In the genomic region with DNA sequence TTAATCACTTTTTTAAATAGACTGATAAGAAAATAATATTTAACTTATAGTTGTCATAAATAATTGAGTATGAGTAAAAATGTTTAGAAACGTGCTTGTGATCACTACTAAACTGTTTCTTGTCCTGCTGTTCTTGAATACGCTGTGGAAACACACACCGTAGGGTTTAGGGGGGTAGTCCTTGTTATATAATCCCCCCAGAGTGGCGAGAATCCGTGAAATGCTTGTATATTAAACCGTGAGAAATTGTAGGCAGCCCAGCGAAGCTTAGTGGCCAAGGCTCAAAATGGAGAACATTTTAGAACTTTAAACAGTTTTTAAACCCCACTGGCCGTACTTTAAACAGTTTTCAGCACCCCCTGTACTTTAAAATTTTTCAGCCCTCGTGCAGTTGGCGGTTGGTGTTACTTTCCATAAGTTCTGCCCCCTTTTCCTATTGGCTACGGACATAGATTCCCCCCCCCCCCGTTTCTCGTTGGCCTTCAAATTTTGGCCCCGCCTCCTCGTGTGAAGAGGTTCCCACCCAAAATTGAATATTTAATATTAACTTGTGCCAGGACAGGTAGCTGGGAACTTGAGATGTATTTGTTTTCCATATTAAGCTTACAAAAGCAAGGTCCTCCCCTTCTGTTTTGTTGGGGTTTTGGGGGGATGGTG, we compare ENCODE assay signal across 8 mouse cellular contexts. TPM values are rescaled to one million over a fixed set of nuclear protein-coding genes. Genes with fewer than 3 reads are reported as not detected.
DNase-seq lines count a peak whose midpoint lies in the region; ATAC-seq and TF ChIP-seq lines count a peak whose summit lies in the region.

No protein-coding gene starts in this region.

- no peak overlapping the region; the same call in 1 of the 2 replicates for H3K9ac ChIP-seq in hindbrain, embryonic 13.5 days
- H3K9ac ChIP-seq in midbrain, embryonic 16.5 days (ENCODE audit: low read depth, low read length): no peak overlapping the region

- TF ChIP-seq CTCF in bone marrow, adult 2 months (IDR thresholded peaks at IDR 0.05; ENCODE audit: control insufficient read depth, insufficient read depth, low read length): no peak

- no peaks in the 10 kb centered on the region for H3K27me3 ChIP-seq in erythroblast, embryonic 14.5 days (ENCODE audit: control insufficient read depth)
- no peaks in the 10 kb centered on the region for H3K27me3 ChIP-seq in hindbrain, embryonic 13.5 days
- no peaks in the 10 kb centered on the region for H3K27me3 ChIP-seq in midbrain, embryonic 16.5 days (ENCODE audit: control insufficient read depth, insufficient read depth, low read depth, low read length)

- H3K27ac ChIP-seq in bone marrow, adult 2 months (ENCODE audit: control insufficient read depth, insufficient read depth, low read depth, low read length, poor library complexity): no peak overlapping the region; the same call in 1 of the 2 replicates
- H3K27ac ChIP-seq in hindbrain, embryonic 13.5 days: no peak overlapping the region
- peak overlapping the region; percentile 87 for H3K27ac ChIP-seq in midbrain, embryonic 16.5 days (ENCODE audit: low read length)

- H3K4me1 ChIP-seq in bone marrow, adult 2 months (ENCODE audit: control insufficient read depth, insufficient read depth, low read length): no peaks in the 10 kb centered on the region
- H3K4me1 ChIP-seq in erythroblast, embryonic 14.5 days (ENCODE audit: control insufficient read depth): no peaks in the 10 kb centered on the region; the same call in 1 of the 2 replicates
- no peaks in the 10 kb centered on the region for H3K4me1 ChIP-seq in hindbrain, embryonic 13.5 days (replicated peaks)
- no peaks in the 10 kb centered on the region for H3K4me1 ChIP-seq in midbrain, embryonic 16.5 days (ENCODE audit: control insufficient read depth, insufficient read depth, low read length)

- no peaks in the 10 kb centered on the region for H3K9me3 ChIP-seq in erythroblast, embryonic 14.5 days (ENCODE audit: control insufficient read depth, low read length)
- no peaks in the 10 kb centered on the region for H3K9me3 ChIP-seq in hindbrain, embryonic 13.5 days
- H3K9me3 ChIP-seq in midbrain, embryonic 16.5 days (replicated peaks; ENCODE audit: control insufficient read depth, low read length, poor library complexity, severe bottlenecking): no peaks in the 10 kb centered on the region

- ATAC-seq in hindbrain, embryonic 13.5 days (ENCODE audit: low FRiP score): peak; percentile 52
- ATAC-seq in midbrain, embryonic 16.5 days: peak; percentile 69

- DNase-seq in heart, adult 11 months: peak; percentile 90
- DNase-seq in heart, postnatal 10 days: no peak
- peak; percentile 72 for DNase-seq in liver
- DNase-seq in thymus, postnatal 4 days: peak; percentile 50

- H3K4me3 ChIP-seq in bone marrow, adult 2 months (replicated peaks; ENCODE audit: control insufficient read depth, low read depth, low read length): peak overlapping the region; percentile 9
- H3K4me3 ChIP-seq in erythroblast, embryonic 14.5 days (replicated peaks): peak overlapping the region; percentile 79
- H3K4me3 ChIP-seq in hindbrain, embryonic 13.5 days: peak overlapping the region; percentile 46
- H3K4me3 ChIP-seq in midbrain, embryonic 16.5 days (ENCODE audit: low read depth, low read length): peak overlapping the region; percentile 52

- TF ChIP-seq POLR2A in bone marrow, adult 2 months (IDR thresholded peaks at IDR 0.05; ENCODE audit: borderline replicate concordance, control insufficient read depth, low read depth, low read length): no peak

- peak overlapping the region; percentile 52 for H3K4me2 ChIP-seq in hindbrain, embryonic 13.5 days
- H3K4me2 ChIP-seq in midbrain, embryonic 16.5 days (ENCODE audit: low read length): peak overlapping the region; percentile 57

- 21% methylated on average over 15 of the region's 15 CpGs for WGBS in bone marrow, adult 2 months
- 19% methylated on average over 15 of the region's 15 CpGs for WGBS in hindbrain, embryonic 13.5 days
- WGBS in midbrain, embryonic 16.5 days: 16% methylated on average over 15 of the region's 15 CpGs

- no peaks in the 10 kb centered on the region for H3K36me3 ChIP-seq in erythroblast, embryonic 14.5 days (ENCODE audit: control insufficient read depth)
- H3K36me3 ChIP-seq in hindbrain, embryonic 13.5 days: no peaks in the 10 kb centered on the region
- no peaks in the 10 kb centered on the region for H3K36me3 ChIP-seq in midbrain, embryonic 16.5 days (ENCODE audit: control insufficient read depth, insufficient read depth, low read length)

- intact Hi-C loops in heart, postnatal 10 days (cut with DNase I): no loop called here

RNA-seq across cellular contexts. Expression of a gene that starts 1.0 kb away (rescaled TPM):
- total RNA-seq in heart, postnatal 10 days (2021): 1 to 10 TPM; 5.9 to 6.0 TPM
- polyA plus RNA-seq in bone marrow, adult 2 months (2011; ENCODE audit: insufficient read depth, insufficient read length, low replicate concordance, missing spikeins): 2.2 and 3.2 TPM in 2 replicates
- polyA plus RNA-seq in erythroblast, embryonic 14.5 days (2012): 0.03 TPM in 1 of 2 replicates, not detected in the other
- 13.0 and 14.7 TPM in 2 replicates for polyA plus RNA-seq in hindbrain, embryonic 13.5 days (2015; fragmentation: Nextera tagmentation; extraction: Ambion mirVana)
- 18.1 and 21.6 TPM in 2 replicates for polyA plus RNA-seq in midbrain, embryonic 16.5 days (2015; fragmentation: Nextera tagmentation; extraction: Ambion mirVana)

RNA-seq across cellular contexts. Expression of a gene that starts 30.8 kb away (rescaled TPM):
- total RNA-seq in heart, postnatal 10 days (2021): not detected
- polyA plus RNA-seq in bone marrow, adult 2 months (2011; ENCODE audit: insufficient read depth, insufficient read length, low replicate concordance, missing spikeins): not detected in 2 replicates
- not detected in 2 replicates for polyA plus RNA-seq in erythroblast, embryonic 14.5 days (2012)
- 0.08 and 0.17 TPM in 2 replicates for polyA plus RNA-seq in hindbrain, embryonic 13.5 days (2015; fragmentation: Nextera tagmentation; extraction: Ambion mirVana)
- 0.10 and 0.15 TPM in 2 replicates for polyA plus RNA-seq in midbrain, embryonic 16.5 days (2015; fragmentation: Nextera tagmentation; extraction: Ambion mirVana)

Comparison
In these comparisons a context has a peak if more than half of its experiments do, and no peak if none do; other contexts are left out.
1. DNase-seq: peak in heart, adult 11 months (single experiment), liver (single experiment) and thymus, postnatal 4 days (single experiment); none in heart, postnatal 10 days (0 of 2).
2. H3K4me3 ChIP-seq: peak in every context shown above with its lines; median percentile 79 in erythroblast, embryonic 14.5 days; 52 in midbrain, embryonic 16.5 days; 46 in hindbrain, embryonic 13.5 days; 9 in bone marrow, adult 2 months.